Mouse (Mus musculus) thymus, postnatal 0 days (tissue): ENCODE data around the gene Birc2. TPM values are rescaled to one million over a fixed set of nuclear protein-coding genes. Genes with fewer than 3 reads are reported as not detected.
"Not testable (repeated sequence)": the region's sequence is repeated elsewhere in the genome, so short reads cannot be mapped to it uniquely, and the experiment has no call there.

Experiments used
- DNase-seq: peaks from one replicate; pipeline ENCODE4 v3.0.0-alpha.2; 2015; ENCODE audit warnings: low spot score
- polyA plus RNA-seq: library from polyadenylated mRNA; unstranded; fragments of >200 nt; fragmentation: Nextera tagmentation; extraction: Ambion mirVana; gene quantifications from 2 replicates; pipeline ENCODE4 v1.2.1, GENCODE M21; 2015

Gene Birc2
- polyA plus RNA-seq: 60.0 and 60.6 TPM in 2 replicates

DNA sequence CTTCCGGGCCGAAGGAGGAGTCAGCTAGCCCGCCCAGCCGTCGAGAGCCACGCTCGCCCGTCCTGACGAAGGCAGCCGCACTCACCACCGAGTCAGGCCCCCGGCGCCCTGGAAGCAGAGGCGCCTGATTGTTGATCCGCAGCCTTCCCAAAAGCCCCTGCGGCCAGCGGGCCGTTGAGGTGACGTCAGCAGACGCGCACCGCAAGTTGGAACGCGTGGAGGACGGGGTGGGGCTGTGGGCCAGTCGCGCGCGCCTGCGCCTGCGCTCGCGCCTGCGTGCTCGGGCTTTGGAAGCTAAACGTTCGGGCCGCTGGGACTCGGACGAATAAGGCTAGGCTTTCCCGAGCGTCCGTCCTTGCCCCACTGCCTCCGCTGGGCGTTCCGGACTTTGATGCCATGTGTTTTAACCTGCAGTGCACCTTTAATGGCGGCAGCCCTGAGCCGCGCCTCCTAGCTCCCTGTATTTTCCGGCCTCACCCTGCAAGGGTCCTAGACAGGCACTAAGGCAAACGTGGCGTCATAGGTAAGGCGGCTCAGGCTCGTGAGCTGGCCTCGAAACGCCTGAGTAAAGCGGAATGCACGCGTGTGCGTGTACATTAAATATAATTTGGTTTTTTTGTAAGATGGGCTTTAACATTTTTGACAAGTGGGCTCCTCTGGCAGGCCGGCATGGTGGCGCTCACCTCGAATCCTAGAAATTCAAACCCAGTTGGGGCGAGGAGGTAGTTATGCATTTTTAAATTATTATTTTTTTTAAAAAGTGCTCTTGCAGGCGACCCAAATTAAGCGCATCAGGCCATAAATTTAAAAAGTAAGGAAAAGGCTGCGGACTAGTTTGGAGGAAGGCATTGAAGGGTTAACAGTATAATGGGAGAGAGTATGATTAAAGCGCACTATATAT is at the start of gene Birc2:
Gene Birc2 (minus strand): TSS at position 160 of the 901 bp plus-strand sequence.
- DNase-seq: peak; percentile 96

DNA sequence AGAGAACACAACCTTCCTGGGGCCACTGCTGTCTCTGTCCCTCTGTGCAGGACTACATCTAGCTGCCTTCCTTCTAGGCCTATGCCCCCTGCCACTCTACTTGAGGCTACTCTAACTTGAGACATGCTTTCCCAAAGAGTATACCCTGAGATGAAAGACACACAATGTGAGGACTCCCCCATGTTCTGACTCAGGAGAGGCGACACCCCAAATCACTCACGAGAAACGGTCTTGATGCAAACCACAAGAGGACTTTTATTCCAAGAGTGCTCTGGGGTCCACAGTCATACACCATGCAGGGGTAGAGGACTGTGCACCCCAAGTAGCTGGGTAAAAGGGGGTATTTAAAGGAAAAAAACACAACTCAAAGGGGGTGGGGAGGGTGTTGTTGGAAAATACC is 47.5 kb upstream of the Birc2 start:
- DNase-seq: no peak

DNA sequence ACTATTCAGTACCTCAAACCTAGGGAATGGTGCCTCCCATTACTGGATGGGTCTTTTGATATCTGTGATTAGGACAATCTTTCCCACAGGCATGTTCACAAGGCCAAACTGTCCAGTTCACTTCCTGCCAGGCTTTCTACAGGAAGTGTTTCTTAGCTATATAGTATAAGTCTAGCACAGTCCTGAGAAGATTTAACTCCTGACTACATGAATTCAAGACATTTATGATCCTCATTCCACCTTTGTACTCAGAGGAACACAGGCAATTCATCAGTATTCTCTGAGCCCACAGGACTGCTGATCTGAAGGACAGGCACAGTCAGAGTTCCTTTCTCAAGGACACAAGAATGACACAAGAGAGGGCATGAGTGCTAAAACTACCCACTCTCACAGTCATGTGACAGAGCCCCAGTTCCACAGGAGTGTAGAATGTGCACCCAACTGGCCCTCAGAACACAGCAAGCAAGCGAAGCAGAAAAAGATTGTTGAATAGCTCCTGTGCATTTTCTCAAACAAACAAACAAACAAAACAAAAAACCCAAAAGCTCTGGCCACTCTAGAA is 45.5 kb upstream of the Birc2 start:
- no peak for DNase-seq

DNA sequence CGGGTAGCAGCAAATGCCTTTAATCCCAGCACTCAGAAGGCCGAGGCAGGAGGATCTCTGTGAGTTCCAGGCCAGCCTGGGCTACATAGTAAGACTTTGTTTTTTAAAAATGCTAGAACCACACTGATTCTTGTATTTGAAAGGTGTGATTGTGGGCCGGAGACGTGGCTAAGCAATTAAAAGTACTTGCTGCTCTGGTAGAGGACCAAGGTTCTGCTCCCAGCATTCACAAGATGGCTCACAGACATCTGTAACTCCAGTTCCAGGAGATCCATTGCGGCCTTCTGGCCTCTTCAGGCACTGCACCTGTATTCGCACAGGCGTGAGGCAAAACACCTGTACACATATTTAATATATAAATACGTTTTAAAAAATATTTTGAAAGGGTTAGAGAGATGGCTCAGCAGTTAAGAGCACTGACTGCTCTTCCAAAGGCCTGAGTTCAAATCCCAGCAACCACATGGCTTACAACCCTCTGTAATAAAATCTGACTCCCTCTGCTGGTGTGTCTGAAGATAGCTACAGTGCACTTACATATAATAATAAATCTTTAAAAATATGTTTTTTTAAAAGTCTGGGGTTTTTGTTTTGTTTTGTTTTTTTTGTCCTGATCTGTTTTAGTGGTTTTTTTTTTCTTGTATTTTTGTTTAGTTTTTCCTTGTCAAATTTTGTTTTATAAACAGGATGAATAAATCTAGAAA is 36.8 kb upstream of the Birc2 start:
- DNase-seq: peak; percentile 35

DNA sequence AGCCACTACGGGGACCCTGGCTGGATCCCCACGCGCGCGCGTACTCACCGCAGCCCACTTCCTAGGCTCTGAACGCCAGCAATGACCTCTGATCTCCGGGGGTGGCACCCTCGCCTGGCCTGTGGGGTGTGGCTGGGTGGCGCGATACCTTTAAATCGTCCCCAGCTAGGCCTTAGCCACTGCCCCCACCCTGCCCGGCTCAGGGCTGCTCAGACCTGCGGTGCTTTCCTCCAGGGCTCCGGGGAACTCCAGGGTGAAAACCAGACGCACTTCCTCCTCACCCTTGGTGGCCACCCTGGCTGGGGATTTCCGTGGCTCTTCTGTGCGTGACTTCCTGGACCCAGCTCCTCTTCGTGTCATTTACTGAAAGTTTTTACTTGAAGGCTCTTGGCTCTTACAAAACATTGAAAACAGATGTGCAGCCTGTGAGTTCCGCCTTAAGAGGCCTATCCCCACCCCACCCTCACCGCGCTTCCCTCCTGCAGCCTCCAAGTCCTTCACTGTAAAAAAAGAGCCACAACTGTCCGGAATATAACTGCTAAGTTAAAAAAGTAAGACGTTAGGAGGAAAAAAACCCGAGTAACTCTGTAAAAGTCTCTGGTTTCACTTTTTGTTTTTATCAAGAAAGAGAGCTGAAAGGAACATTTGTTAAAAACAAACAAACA is 36.0 kb upstream of the Birc2 start, which contains the start of gene Birc3:
Gene Birc3 (minus strand): TSS at position 412 of the 665 bp plus-strand sequence.
- DNase-seq: peak; percentile 81

DNA sequence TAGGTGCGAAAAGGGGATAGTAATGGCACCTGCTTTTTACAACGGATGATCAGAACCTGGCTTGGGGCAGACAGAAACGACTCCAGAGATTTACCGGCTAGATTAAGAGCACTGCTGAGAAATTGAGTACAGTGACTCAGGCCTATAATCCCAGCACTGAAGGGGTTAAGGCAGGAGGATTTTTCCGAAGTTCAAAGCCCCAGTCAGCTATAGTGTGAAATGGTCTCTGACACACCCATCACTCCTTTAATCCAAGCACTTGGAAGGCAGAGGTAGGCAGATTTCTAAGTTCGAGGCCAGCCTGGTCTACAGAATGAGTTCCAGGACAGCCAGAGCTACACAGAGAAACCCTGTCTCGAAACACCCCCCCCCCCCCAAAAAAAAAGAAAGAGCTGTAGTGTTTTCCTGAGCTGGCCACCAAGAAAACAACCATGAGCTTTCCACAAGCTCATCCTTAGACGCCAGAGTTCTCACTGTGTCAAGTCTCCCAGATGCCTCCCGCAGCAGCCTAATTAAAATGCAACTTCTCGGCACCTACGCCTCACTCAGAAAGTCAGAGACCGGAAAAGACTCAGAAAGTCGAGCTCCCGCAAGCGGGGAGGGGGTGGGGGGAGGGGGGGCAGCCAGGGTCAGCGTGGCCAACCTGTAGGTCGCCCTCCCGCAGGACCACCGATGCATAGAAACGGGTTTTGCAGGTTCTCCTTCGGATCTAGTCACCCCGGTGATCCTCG is 35.3 kb upstream of the Birc2 start:
- peak; percentile 6 for DNase-seq

DNA sequence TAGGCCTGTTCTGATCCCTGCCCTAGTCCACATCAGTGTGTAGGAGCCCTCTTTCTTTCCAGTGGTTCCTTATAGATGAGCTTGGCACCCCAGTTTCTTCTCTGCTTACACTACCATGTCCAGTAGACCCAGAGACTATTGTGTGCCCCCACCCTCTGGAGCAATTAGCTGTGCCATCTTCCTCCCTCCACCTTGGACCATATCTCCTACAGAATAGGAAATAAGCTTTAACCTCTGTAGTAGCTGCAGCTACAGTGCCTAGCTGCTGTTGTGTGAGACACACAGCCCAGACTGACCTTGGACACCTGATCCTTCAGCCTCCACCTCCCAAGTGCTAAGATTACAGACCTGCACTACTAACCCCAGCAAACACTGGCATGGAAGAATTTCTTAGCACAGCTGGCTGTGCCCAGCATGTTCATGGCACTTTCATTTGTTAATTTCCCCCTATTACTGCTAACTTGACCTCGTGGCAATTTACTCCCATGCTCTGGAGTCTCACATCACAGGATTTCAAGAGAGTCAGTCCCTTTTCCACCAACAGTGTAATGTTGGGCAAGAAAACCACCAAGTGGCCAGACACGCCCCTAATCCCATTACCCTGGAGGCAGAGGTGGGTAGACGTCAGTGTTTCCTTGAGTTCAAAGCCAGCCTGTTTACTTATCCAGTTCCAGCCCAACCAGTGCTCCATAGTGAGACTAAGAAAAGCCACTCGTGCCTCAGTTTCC is 34.6 kb upstream of the Birc2 start:
- peak; percentile 4 for DNase-seq

DNA sequence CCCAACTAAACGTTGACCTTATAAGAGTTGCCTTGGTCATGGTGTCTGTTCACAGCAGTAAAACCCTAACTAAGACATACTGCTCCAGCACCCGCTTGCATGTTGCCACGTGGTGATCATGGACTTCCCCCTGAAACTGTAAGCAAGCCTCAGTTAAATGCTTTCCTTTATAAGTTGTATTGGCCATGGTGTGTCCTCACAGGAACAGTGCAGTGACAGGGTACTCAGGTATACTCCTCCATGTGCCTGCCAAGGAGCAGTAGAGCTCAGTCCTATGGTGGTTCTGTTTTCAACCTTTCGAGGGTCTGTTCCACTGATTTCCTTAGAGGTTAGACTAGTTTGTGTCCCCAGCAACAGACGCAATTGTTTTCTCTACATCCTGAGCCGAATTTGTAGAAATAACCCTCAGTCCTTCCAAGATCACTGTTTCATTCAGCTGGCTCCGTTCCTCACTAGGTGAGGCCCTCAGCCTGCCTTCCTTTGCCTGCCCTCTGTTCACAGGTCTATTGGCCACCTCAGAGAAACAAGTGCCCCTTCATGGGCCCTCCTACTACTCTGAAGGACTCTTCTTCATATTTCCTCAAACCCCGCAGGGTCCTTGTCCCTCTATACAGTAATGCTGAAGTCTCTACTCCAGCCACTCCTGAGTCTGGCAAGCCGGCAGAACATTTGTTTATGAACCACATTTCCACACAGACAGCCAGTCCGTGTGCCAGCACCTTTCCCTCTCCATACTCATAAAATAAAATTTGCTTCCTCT is 33.9 kb upstream of the Birc2 start:
- no peak for DNase-seq

DNA sequence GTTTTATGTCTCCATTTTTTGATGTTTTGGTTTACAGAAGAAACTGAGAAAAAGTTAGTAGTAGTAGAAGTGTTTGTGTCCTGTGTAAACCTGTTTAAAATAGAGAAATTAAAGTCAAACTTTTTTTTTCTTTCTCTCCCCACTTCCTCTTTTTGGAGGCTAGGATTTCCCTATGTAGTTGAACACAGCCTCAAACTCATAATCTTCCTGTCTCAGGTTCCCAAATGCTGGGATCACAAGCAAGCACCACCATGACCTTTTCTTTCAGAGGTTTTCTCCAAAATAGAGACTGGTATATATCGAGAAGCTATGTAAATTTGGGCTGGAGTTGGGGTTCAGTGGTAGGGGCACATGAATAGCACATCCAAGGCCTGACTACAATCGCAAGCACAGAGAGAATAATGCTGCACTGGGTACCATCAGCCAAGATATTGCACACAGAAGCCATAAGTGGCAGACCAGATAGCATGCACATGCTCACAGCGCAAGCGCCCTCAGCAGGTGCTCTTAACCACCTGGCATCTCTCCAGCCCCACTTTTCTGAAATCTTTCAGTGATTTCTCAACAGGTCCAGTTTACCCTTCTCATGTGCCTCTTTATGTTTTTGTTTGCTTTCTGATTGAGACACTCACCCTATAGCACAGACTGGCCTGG is 32.1 kb upstream of the Birc2 start:
- peak; percentile 30 for DNase-seq

DNA sequence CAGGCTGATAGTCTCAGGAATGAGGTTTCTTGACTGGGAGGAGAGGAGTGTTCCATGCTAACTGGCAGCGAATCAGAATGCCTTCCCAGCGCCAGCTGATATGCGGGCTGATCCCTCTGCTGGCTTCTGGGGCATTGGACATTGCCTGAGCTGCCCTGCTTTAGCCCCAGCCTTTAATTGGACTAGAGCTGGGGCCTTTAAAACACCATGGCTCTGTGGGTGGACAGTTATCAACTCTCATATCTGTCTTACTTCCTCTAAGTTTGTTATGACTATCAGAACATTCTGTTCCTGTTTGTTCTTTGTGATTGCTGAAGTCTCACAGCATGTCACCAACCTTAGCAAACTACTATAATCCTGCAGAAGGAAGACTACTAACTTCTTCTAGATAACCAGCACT is 31.1 kb upstream of the Birc2 start:
- DNase-seq: no peak

DNA sequence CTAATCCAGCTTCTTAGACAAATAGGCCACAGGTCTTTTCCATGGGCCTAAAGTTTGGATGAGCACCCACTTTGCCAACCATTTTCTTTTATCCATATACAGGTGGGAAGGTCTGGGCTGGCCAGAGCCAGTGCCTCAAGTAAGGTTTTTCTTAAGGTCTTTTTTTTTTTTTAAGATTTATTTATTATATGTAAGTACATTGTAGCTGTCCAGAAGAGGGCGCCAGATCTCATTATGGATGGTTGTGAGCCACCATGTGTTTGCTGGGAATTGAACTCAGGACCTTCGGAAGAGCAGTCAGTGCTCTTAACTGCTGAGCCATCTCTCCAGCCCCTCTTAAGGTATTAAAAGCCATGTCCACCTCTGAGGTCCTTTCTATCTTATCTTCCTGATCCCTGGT is 30.1 kb upstream of the Birc2 start:
- DNase-seq: peak; percentile 29

DNA sequence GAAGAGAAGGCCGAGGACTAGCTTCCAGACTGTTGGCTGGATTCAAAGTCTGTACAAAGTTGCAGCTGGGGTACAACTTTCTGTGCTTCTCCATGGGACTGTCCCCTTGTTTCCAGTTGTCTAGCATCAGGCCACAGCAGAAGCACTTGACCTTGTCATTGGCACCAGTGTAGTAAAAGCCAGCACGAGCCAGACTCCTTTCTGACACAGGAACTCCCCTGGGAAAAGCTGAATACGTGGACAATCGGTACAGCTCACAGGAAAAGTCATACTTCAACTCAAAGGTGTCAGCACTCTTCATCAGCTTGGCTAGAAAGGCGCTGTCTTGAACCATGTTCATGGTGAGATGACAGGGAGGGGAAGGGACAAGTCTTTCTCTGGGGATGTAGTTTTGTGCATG is 24.1 kb upstream of the Birc2 start:
- DNase-seq: no peak

DNA sequence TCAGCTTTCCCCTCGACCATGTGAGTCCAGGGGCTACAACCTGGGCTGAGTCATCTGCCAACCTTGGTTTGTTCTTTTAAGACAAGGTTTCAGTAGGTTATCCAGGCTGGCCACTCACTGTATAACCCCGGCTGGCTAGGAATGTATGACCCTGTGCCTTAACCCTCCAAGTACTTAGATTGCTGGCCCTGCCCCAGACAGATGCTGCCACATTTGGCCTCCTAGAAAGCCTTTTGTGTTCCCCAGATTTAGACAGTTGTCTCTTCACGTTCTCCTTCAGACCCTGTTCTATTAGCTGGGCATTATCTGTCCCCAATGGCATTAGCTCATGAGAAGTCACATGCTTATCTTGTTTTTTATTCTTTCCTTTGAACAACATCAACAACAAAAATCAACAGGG is 19.0 kb upstream of the Birc2 start:
- no peak for DNase-seq

DNA sequence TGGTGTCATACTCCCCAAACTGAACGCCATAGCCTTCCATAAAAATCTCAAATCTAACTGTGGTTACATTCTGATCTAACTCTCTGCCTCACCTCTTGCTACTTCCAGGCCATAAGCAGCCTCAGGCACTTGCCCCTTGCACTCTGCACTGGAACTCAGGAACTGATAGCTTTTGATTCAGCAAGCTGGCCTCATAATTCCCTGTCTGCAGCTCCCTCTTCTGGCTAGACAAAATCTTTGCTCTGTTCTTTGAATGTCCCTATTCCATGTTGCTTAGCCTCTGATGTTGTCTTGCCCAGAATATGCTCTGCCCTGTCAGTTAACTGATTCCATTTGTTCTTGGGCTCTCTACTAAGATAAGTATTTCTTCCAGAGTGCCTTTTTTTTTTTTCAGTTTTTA is 18.5 kb upstream of the Birc2 start:
- peak; percentile 56 for DNase-seq

DNA sequence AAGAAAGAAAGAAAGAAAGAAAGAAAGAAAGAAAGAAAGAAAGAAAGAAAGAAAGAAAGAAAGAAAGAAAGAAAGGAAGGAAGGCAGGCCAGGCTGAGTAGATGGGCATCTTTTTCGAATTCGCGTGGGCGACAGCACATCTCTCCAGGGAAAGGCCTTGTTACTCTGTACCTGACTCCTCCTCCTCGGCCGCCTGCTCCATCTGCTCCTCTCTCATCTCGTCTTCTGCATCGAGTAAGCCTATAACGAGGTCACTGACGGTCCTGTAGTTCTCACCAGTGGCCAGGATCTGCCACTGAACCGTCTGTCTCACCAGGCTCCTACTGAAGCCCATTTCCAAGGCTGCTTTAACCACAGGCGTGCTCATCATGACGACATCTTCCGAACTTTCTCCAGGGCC is 17.3 kb upstream of the Birc2 start:
- not testable (repeated sequence) for DNase-seq

DNA sequence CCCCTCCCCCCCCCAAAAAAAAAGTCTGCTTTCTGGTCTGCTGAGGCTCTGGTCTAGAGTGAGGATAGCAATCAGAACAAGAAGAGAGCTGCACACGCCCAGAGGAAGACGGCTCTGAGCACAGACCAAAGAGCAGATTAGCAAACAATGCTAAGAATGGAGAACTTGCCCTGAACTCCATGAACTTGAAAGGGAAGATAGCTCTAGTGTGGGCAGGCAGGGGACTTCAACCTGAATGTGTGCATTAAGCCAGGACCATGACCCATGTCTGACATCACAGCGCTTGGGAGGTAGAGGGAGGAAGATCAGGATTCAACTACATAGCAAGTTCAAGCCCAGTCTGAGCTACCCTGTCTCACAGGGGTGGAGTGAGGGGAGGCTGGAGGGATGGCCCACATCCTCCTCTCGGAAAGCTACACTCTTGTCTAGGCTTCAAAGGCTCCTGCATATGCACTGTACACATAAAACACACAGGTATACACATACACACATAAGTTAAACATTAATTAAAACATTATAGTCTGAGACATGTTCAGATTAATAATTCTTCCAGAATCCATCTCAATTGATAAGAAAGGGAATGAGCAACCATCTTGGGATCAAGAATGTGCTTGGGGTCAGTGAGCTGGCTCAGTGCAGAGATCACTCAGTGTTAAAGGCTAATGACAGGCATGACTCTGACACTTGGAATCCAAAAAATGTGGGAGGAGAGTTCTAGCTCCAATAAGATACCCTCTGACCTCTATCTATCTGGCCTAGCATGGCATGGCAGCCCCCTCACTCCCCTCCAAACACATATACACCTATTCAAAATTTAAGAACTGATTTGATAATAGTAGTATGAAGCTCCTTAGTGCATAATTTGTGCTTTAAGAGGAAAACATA is 15.7 kb upstream of the Birc2 start:
- no peak for DNase-seq

DNA sequence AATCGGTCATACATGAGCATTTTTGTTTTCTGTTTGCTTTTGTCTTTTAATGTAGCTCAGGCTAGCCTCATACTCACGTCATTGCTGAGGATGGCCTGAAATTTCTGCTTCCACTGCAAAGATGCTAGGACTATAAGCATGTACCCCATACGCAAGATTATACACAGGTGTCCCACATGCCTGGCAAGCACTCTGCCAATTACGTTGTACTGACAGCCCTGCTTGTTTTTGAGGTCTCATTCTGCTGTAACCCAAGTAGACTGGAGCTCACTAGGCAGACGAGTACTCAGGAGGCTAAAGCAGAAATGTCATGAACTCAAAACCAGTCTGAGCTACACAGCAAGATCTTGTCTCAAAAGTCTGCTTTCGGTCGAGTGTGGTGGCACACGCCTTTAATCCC is 15.0 kb upstream of the Birc2 start:
- DNase-seq: no peak

DNA sequence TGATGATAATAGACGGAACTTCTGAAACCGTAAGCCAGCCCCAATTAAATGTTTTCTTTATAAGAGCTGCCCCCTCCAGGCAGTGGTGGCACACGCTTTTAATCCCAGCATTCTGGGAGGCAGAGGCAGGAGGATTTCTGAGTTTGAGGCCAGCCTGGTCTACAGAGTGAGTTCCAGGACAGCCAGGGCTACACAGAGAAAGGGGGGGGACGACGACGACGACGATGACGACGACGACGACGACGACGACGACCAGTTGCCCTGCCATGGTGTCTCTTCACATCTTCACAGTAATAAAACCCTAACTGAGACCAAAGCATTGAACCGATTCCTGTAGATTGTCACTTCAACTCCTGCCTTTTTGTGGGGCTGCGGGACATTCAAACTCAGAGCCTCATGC is 11.3 kb upstream of the Birc2 start:
- no peak for DNase-seq
